Mouse (Mus musculus) E14TG2a.4 (cell line): ENCODE data around the gene Dpagt1.

ENCODE experiments used
- CTCF ChIP-seq: conservative IDR thresholded peaks from 2 replicates; pipeline ENCODE4 v1.5.1; 2014; ENCODE audit warnings: low read length
- NANOG ChIP-seq: IDR thresholded peaks from 2 replicates; pipeline ENCODE4 v1.6.1; 2014; ENCODE audit warnings: borderline replicate concordance, low read length, mixed read lengths
- POU5F1 ChIP-seq: IDR thresholded peaks from 2 replicates; pipeline ENCODE4 v1.6.1; 2014; ENCODE audit warnings: low read length, borderline replicate concordance

GRCm38 (mm10) chr9:44378153-44378730, 52.4 kb downstream of the Dpagt1 start:
- no peak for TF ChIP-seq CTCF
- no peak for TF ChIP-seq POU5F1
- TF ChIP-seq NANOG, result no peak
